Mouse (Mus musculus) urinary bladder, adult 2 months (tissue): ENCODE measurements around the gene Neurl2. TPM values are rescaled to one million over a fixed set of nuclear protein-coding genes. Genes with fewer than 3 reads are reported as not detected.
A peak's percentile ranks its signal among the peaks of the same experiment; 100 is the strongest.

Experiments used
- DNase-seq: peaks from one replicate; pipeline ENCODE4 v3.0.0; 2022; ENCODE audit warnings: low spot score
- polyA plus RNA-seq: library from polyadenylated mRNA; depleted of rRNA; stranded (reverse); fragments of >200 nt; gene quantifications from 2 replicates; pipeline ENCODE4 v1.2.3, GENCODE M21; 2012; rRNA removed

The Neurl2 gene
- polyA plus RNA-seq, 1 experiment: 12.5 TPM

DNA sequence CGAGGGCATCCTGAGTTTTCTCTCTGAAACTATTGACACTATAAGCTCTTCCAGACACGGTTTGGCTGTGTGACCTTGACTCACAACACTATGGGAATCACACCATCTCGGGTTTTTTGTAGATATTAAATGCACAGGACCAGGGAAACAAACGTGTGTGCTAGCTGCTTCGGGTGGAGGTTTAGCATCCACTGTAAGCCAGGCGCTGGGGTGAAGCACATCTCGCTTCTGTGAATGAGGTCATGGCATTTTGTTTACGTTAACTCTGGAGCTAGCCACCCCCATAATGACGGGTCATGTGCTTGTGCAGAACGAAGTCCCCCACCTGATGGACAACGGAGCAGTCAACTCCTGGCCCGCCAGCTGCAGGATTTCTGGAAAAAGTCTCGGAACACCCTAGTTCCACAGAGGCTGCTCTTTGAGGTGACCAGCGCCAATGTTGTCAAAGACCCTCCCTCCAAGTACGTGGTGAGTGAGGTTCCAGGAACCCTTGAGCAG, 46.8 kb downstream of the Neurl2 start:
- no peak for DNase-seq

DNA sequence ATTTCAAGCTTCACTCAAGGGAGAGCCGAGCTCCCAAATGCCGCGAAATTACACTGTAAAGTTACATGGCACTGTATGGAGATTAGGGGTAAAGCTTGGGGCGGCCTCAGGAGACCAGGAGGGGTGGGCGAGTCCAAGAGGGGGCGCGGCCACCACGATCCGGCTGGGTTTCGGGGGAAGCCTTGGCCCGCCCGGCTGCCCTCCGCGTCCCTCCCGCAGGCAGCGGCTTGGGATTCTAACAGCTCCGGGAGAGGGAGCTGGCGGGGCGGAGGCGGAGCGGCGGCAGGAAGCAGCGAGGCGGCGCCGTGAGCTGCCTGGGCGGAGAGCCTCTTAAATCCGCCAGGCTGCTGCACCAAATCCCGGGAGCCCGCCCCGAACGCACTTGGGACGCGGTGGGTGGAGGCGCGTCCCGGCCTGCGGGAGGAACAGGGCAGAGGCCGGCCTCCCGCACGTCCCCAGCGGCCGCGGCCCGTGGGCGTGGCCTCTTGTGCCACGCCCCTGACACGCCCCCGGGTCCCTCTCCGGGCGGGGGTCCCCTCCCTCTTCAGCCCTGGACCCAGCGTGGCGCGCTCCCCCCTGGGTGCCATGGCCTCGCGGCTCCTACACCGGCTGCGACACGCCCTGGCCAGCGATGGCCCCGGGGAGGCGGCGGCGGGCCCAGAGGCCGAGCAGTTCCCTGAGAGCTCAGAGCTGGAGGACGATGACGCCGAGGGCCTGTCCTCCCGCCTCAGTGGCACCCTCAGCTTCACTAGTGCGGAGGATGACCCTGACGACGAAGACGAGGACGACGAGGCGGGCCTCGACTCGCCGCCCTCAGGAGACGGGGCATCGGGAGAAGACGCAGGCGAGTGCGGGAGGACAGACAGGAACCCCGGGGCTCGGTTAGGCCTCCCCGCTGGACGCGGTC, 47.5 kb downstream of the Neurl2 start, which contains the start of gene Snx21:
Snx21 (plus strand) TSS at position 343 of the 907 bp plus-strand sequence.
- DNase-seq: peak; percentile 87

DNA sequence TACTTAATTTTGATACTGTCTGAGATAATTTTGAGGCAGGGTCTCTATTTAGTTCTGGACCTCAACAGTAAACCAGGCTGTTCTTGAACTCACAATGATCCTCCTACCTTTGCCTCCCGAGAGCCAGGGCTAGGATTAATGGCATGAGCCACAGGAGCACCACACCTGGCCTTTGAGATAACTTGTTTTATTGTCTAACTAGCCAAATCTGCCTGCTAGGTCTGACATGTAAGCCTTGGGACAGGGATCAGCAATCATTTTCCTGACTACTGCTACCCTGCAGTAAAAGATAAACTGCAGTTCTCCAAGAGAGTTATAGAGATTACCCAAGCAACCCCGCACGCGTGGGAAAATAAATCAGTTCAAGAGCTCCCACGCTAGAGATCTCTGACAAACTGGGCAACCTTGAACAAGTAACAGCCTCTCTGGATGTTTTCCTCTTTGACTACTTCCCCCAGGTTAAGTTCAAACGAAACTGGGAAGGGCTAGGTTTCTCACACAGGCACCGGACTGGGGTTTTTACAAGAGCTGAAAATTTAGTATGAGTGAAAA, 48.3 kb downstream of the Neurl2 start:
- no peak for DNase-seq

DNA sequence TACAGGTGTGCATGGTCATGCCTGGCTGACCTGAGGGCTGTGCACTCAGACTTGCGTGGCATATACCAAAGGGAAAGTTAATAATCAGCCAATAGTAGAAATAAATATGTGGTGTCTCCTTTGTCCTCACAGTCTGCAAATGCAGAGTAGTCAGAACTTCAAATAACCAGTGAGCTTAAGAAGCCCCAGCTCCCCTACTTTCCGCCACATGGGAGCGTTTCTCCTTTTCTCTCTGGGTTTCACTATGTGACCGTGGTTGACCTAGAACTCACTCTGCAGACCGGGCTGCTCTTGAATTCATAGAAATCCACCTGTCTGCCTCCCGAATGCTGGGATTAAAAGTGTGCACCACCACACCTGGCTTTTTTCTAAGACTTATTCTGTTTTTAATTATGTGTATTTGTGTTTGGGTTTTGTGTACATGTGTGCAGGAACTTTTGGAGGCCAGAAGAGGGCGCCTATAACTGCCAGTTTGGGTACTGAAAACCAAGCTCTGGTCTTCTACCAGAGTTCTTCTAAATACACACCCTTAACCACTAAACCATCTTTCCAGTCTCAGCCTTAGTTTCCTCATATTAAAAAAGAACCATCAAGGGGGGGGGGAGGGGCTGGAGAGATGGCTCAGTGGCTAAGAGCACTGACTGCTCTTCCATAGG, 49.2 kb downstream of the Neurl2 start:
- DNase-seq: no peak

DNA sequence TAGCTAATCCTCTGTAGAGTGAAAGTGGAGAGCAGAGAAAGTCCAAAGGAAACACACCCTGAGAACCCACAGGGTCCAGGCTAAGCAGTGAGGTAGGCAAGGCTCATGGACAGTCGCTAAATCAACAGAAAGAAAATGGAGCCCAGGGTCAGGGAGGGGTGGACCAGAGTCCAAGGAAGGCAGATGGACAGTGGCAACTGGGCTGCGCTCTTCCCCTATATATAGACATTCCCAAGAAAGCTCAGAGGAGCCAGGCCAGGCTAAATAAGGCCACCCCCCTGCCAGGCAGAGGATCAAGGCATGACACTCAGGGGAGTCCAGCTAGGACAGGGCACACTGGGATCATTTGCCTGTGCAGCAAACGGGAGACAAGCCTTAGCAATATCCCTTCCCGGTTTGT, 51.4 kb downstream of the Neurl2 start:
- no peak for DNase-seq

Other genes starting within 250 kb of the Neurl2 start
- gene Wfdc6a, start 248.0 kb downstream of the Neurl2 start, polyA plus RNA-seq: 1.3 and 2.0 TPM in 2 replicates
- gene Eppin, start 239.9 kb downstream of the Neurl2 start, polyA plus RNA-seq: not detected in 2 replicates
- not detected in 2 replicates for gene Wfdc6b, start 219.9 kb downstream of the Neurl2 start, polyA plus RNA-seq
- not detected in 2 replicates for gene Wfdc8, start 219.8 kb downstream of the Neurl2 start, polyA plus RNA-seq
- gene Wfdc16, start 194.7 kb downstream of the Neurl2 start, polyA plus RNA-seq: not detected in 2 replicates
- 4.9 and 7.1 TPM in 2 replicates for gene Wfdc10, start 177.4 kb downstream of the Neurl2 start, polyA plus RNA-seq
- gene Wfdc9, start 176.9 kb downstream of the Neurl2 start, polyA plus RNA-seq: not detected in 2 replicates
- gene Wfdc11, start 159.4 kb downstream of the Neurl2 start, polyA plus RNA-seq: not detected in 2 replicates
- gene Wfdc13, start 148.3 kb downstream of the Neurl2 start, polyA plus RNA-seq: 1.1 and 1.2 TPM in 2 replicates
- gene Spint4, start 135.0 kb downstream of the Neurl2 start, polyA plus RNA-seq: not detected in 2 replicates
- gene Spint5, start 118.2 kb downstream of the Neurl2 start, polyA plus RNA-seq: not detected in 2 replicates
- 0.81 and 0.96 TPM in 2 replicates for gene Wfdc3, start 87.5 kb downstream of the Neurl2 start, polyA plus RNA-seq
- 36.1 and 36.7 TPM in 2 replicates for gene Dnttip1, start 87.5 kb downstream of the Neurl2 start, polyA plus RNA-seq
- gene Ube2c, start 63.6 kb downstream of the Neurl2 start, polyA plus RNA-seq: 7.3 and 7.9 TPM in 2 replicates
- gene Tnnc2, start 53.5 kb downstream of the Neurl2 start, polyA plus RNA-seq: 21.9 and 26.7 TPM in 2 replicates
- gene Snx21, start 47.6 kb downstream of the Neurl2 start, polyA plus RNA-seq: 24.4 and 29.0 TPM in 2 replicates
- 37.5 and 45.7 TPM in 2 replicates for gene Acot8, start 28.6 kb downstream of the Neurl2 start, polyA plus RNA-seq
- 5.3 and 6.2 TPM in 2 replicates for gene Zswim3, start 28.4 kb downstream of the Neurl2 start, polyA plus RNA-seq
- gene Zswim1, start 10.8 kb downstream of the Neurl2 start, polyA plus RNA-seq: 5.4 and 8.1 TPM in 2 replicates
- 0.13 TPM in 1 of 2 replicates, not detected in the other for gene Spata25, start 4.9 kb downstream of the Neurl2 start, polyA plus RNA-seq
- 200 and 235 TPM in 2 replicates for gene Ctsa, start 583 bp downstream of the Neurl2 start, polyA plus RNA-seq
- 247 and 252 TPM in 2 replicates for gene Pltp, start 24.3 kb upstream of the Neurl2 start, polyA plus RNA-seq
- gene Pcif1, start 45.8 kb upstream of the Neurl2 start, polyA plus RNA-seq: 27.8 and 29.4 TPM in 2 replicates
- 15.6 and 16.3 TPM in 2 replicates for gene Zfp335, start 78.3 kb upstream of the Neurl2 start, polyA plus RNA-seq
- gene Mmp9, start 107.3 kb upstream of the Neurl2 start, polyA plus RNA-seq: 13.0 and 13.5 TPM in 2 replicates
- 1.0 and 1.2 TPM in 2 replicates for gene Slc12a5, start 127.3 kb upstream of the Neurl2 start, polyA plus RNA-seq
- 30.9 and 33.6 TPM in 2 replicates for gene Ncoa5, start 201.4 kb upstream of the Neurl2 start, polyA plus RNA-seq
- gene Cd40, start 222.2 kb upstream of the Neurl2 start, polyA plus RNA-seq: 8.6 and 9.5 TPM in 2 replicates